Mouse (Mus musculus): Measurements from ENCODE around the gene Acss1.
A peak's percentile ranks its signal among the peaks of the same experiment; 100 is the strongest.

Acss1 gene

DNA sequence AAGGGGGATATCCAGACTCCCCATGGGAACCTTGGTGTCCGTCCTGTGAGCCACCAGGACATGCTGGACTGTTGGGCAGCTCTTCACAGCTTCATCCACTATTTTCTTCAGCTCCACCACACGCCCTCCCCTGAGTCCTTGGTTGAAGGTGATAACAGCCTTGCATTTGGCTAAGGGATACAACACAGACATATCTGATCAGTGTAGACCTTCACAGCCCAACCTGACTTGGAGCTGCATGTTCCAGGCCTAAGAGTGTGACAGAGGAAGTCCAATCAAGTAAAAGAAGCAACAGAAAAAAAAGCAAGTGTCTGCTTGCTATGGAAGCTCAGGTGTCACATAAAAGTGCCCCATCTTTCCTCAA, 29.9 kb downstream of the Acss1 start:
- no peak for DNase-seq (ENCODE audit: low read depth)

DNA sequence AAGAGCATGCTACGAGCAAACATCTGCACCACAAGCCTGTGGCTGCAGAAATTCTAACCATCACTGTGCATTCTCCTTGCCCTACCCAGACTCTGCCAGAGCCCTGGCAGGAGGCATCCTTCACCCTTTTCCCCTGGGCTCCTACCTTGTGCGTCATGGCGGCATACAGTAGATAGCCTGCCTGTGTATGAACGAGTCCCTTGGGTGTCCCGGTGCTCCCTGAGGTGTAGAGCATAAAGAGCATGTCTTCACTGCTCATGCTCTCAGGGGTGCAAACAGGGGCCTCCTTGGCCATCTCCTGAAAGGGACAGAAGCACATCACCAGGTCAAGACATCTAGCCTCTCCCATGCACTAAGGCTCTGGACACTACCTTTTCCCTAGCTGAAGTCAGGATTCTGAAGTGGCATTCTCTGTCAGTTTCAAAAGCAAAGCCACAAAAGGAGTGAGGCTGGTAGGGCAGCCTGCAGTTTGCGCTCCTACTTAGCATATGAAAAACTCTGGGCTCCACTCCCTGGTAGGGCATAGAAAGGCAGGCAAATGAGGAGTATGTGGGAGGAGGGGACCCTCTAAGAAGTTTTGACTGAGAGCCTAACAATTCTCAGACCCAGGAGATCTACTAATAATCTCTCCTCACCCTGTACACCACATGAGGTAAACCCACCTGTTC, 30.5 kb downstream of the Acss1 start:
- no peak for DNase-seq (ENCODE audit: low read depth)

DNA sequence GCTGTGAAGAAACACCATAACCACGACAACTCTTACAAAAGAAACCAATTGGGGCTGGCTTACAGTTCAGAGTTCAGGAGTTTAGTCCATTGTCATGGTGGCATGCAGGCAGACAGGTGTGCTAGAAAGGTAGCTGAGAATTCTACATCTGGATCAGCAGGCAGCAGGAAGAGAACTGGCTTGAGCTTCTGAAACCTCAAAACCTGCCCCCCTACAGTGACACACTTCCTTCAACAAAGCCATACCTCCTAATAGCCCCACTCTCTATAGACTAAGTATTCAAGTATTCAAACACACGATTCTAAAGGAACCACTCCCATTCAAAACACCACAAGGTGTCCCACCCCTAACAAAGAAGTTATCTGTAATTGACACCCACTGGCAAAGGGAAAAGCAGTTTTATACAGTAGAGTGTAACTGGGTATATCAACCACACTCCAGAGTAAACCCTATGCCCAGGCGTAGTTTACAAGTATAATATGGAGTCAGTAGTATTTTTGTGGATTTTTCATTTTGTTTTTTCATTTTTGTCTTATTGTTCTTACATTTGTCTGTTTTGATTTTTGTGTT, 32.3 kb downstream of the Acss1 start:
- DNase-seq (ENCODE audit: low read depth), result no peak

DNA sequence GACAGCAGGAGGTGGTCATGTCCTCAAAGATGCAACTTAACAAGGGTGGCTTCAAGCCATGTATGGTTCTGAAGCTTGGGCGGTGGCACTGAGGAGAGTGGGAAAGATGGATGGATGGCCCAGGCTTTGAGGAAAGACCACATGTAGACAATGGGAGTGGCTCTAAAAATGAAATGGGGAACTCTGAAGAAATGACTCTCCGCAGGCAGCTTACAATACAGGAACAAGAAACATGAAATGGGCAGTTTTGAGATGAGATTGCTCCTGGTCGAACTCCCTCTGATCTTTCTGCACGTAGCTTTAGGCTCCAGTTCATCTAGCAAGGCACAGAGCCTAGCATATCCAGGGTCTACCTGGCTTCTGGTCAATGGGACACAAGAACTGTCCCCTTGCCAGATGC, 39.0 kb downstream of the Acss1 start:
- no peak for DNase-seq (ENCODE audit: low read depth)

DNA sequence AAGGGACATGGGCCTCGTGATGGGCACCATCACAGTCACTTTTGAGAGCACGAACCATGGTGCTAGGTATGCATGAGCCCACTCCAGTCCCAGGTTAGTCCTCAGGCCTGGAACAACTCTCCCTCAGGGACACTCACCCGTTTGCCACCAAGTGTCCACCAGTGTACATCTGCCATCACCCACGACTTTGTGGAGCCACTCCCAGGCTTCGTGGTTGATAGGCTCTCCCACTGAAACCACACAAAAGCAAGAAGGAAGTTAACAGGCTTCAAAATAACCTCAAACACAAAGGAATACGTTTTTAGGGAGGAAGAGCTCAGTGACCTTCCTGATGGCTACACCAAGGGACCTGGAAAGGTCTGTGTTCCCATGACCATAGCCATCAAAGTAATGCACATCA, 41.2 kb downstream of the Acss1 start:
- no peak for DNase-seq (ENCODE audit: low read depth)

DNA sequence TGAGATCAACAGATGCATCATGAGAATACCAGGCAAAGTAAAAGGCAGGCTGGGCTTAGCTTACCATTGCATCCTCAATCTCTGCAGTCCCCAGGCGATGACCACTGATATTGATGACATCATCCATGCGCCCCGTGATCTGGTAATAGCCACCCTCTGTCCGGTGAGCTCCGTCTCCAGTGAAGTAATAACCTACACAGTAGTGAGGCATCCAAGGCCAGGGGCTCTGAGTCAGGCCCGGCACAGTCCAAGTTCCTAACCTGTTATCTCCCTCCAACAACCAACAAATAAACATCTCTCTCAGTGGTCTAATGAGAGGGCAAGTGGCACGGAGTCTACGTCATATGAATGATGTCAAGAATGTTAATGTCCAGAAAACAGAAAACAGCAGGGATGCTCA, 43.4 kb downstream of the Acss1 start:
- DNase-seq (ENCODE audit: low read depth), result no peak

DNA sequence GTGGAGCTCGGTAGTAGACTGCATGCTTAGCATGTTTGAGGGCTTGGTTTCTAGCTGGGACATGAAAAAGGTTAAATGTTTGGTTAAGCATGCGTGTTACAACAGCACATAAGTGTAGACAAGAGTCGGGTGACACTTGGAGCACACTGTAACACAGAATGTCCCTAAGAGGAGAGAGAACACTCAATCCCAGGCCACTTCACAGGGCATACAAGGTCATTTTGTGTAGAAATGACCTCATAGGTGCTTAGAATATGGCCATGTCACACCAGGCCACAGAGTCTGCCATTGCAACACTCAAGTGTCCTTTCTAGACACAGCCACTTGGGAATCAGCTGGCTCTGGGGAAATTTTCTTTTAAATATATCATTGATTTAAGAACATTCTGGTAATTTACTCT, 44.3 kb downstream of the Acss1 start:
- DNase-seq (ENCODE audit: low read depth), result no peak

DNA sequence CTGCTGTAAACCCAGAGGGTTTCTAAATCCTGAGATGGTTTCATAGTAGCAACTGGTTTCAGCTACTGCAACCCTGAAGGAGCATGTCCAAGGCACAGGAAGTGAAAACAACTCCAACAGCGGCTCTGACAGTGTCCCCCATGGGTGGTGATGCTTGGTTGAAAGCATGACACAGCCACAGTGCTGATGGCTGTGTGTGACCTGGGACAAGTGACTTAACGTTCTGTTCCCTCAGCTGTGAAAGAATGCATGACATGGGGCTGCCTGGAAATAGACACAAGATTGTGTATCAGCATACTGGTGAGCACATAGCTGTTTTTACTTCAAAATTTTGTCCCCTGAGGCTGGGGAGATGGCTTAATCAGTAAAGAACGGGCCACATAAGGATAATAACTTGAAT, 46.6 kb downstream of the Acss1 start:
- no peak for DNase-seq (ENCODE audit: low read depth)

DNA sequence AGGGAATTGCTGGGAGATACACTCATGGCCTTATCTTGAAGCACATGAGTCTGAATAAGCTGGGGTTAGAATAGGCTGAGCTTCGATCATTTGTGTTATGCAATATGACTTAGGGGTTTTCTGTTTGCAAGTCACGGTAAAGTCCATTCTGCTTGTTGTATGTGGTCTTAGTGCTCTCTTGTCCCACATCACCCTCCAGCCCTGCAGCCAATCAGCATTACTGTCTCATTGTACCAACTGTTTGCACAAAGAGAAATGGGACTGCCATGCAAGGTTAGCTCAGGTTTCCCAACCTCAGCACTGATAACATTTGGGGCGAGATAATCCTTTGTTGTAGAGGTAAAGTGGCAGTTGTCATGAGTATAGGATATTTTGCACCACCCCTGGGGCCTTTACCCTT, 58.2 kb downstream of the Acss1 start:
- DNase-seq (ENCODE audit: low read depth), result no peak

DNA sequence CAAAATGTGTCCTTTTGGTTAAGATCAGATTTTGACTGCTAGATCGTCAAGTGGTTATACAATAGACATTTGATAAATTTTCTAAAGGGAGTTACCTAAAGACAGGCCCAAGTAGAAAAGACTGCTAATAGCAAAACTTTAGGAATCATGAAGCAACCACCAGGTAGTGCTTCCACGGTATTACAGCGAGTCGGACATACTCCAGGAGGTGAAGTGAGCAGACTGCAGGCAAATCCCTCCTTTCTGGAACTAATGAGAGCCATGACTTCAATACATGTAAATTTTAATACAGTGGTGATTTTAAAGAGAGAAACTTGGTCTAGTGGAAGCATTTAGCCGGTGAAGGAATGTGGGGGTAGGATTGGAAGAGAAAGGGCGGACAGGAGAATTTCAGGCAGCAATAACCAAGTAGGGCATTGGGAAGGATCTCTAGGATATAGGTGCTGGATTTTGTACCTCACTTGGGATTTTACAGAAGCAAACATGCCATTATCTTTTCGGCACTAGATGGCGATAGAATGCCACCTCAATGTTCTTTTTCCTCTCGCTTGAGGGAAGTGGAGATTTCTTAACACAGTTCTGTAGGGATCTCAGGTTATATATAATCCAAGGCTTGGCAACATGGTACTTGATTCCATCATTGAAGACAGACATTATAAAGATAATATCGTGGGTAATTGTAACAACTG, 59.3 kb downstream of the Acss1 start:
- peak; percentile 52 for DNase-seq (ENCODE audit: low read depth)

DNA sequence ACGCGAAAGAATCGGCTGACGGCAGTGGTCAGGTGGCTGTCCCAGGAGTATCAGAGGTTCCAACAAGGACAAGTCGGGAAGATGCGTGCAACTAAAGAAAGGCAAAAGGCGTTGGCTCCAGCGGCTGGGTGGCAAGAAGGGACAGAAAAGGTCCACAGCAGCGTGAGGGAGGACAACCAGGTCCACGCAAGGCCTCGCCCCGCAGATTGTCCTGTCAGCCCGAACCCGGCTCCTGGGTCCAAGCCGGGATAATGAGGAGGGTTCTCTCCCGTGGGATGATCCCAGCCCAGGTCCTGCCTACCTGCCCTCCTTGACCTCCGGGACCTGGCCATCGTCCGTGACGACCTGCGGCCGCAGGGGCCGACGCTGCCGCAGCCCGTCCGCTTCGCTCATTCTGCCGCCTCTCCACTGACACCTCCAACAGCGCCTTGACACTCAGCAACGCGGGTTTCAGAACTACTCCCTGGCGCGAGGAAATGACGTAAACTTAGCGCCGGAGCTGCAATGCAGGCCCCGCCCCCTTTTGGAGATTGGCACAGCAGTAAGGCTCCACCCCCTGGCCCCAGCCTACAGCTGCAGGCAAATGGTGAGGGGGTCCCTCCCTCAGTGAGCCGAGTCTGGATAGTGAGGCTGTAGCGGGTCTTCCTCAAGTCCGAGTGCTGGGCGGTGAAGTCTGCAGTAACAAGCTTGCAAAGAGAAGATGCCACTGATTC, 60.1 kb downstream of the Acss1 start, which contains the start of gene Apmap:
Apmap (minus strand) TSS at position 481 of the 713 bp plus-strand sequence.
- peak; percentile 77 for DNase-seq (ENCODE audit: low read depth)

DNA sequence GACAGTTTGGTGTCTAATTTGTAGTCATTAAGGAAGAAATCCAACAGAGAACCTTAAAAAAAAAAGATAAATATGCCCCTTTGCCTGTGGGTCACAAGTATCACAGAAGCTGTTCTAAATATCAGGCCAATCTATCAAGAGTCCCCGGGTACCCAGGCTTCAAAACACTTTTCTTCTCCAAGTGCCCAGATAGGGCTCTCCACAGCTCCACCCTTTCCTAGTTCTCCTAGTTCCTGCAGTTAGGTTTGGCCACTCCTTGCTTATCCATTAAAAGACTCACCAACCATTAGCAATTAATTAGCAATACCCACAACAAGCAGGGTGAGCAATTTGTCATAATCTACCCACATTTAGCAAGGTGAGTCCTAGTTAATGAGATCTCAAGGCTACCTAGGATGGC, 61.2 kb downstream of the Acss1 start:
- no peak for DNase-seq (ENCODE audit: low read depth)

DNA sequence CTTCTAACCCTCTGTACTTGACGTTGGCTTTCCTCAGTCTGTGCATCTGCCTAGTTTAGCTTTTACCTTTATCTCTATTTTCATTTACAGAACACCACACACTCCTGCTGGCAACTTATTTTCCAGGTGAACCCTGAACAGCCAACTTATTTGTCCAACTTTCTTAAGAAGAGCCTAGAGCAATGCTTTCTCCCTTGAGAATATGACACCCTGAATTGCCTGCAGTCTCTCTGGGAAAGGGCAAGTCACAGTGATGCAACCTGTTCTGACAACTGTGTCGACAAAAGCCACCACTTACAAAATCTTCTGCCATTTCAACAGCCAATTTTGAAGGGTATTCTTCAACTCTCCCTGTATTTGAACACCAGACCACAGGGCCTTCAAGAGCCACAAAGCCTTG, 63.5 kb downstream of the Acss1 start:
- DNase-seq (ENCODE audit: low read depth), result no peak

DNA sequence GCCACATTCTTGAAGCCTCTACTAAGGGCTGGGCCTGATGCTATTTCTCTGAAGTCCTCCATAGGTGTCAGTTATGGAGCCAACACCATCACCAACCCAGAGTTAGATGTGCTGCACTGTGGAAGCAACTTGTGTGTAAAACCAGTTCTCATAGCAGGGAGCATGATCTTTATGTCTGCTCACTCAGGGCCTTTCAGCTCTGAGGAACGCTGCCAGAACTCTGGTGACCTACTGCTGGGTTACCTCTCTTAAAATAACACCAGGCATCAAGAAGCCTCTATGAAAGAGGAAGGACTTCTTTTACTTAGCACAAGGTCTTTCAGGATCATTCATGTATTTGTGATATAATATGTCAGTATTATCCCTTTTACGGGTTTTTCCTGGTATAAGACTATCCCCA, 66.1 kb downstream of the Acss1 start:
- DNase-seq (ENCODE audit: low read depth), result no peak

DNA sequence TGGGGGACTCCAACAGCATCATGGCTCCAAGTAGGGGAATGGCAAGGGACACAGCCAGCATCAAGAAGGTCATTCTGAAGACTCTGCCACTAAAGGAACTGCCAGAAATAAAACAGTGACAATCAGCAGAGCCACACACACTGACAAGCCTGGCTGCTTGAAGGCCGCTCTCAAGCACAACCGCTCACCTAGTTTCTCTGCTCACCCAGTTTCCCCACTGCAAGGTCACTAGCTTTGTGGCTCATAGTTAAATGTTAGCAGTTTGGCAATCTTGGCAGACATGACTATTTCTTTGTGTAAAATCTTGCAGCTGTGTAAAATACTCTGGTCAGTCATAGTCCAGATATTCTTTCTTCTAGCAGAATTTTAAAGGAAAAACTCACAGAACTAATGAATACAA, 68.0 kb downstream of the Acss1 start:
- no peak for DNase-seq (ENCODE audit: low read depth)

DNA sequence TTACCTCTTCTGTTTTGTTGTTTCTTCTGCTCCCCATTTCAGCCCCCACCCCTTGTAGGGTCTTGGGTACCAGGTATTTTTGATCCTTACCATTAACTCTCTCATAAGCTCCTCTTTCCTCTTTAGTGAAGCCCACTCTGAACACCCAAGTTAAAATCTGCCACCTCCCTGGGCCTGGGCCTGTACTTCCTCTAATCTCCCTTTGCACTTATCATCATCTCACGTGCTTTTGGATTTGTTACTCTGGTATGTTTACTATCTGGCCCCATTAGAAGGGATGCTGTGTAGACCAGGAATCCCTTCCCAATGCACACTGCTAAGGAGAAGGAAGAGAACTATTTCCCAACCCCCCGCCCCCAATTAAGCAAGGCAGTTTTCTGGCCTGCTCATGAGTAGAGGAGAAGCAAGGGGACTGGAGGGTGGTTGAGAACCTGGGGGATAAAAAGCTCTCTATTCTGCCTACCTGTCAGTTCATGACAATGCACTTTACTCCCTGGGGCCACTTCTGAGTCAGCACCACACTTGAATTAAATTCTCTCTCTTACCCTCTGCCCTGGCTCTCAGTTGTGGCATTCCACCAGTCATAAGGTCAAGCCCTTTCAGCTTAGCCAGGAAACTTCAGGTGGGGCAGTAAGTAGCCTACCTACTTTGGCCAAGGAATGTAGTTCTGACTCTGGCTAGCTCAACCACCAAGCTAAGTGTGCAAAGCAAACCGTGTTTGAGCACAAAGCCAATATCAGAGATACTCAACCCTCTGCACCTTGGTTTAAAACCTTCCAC, 72.7 kb downstream of the Acss1 start:
- no peak for DNase-seq (ENCODE audit: low read depth)

DNA sequence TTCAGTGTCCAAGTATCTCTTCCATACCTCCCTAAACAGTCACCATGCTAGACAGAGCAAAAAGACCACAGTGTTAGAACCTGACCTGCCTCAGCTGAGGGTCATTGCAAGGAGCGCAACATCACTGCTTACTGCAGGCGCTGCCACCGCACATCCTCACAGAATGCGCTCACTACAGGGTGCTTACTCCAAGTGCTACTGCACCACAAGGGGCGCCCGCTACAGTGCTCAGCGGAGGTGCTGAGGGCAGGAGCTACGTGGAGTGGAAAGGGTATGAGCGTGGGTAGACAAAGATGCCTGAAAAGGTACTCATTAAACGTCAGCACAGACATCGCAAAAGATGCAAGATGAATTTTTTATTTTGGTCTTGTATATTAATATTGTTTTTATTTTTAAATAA, 79.2 kb downstream of the Acss1 start:
- no peak for DNase-seq (ENCODE audit: low read depth)

DNA sequence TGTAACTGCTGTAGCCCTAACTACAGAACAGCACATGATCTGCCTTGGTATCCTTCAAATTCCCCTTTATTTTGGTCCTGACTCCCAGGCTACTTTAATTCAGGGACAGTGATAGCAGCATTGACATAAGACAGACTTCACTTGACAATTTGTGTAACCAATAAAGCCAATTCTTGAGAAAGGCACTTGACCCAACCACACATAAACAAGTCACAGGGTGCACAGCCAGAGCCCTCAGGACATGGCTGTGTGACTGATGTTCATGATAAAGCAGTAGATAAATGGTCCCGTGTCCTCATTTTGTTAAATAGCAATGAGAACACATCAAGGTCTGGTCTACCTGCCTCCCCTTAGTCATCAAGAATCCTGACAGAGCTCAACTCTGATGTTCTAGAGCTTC, 88.7 kb downstream of the Acss1 start:
- DNase-seq (ENCODE audit: low read depth), result no peak

DNA sequence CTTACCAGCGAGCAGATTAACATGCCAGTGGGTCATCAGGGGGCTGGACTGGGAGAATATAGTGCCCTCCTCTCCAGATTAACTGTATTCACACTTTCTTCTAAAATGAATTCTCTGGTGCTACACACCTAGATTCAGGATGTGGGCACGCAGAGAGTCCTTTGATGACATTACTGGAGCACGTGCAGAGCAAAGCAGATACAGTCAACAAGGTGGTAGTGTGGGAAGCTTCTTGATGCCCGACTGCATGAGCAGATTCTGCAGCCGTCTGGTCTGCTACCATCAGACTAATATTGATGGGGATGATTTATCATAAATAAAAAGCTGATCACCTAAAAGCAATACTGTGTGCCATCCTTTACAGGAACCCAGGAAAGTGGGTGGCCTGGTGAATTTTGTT, 89.7 kb downstream of the Acss1 start:
- DNase-seq (ENCODE audit: low read depth), result no peak

DNA sequence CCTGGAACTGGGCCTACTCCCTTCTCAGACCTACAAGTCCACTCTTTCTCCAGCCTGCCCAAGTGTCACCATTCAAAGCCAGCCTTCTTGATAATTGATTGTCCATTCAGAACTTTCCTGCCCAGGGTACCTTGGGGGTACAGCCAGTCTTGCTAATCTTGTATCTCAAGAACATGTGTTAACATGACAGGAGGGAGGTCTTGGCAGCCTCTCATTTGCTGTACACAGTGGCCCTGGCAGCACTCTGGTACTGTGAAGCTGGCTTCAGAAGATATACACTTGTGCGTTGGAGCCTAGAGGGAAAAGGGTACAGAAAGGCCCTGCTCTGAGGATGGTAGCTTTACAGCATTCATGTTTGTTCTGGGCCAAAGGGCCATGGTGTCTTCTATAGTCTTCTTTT, 92.0 kb downstream of the Acss1 start:
- no peak for DNase-seq (ENCODE audit: low read depth)

DNA sequence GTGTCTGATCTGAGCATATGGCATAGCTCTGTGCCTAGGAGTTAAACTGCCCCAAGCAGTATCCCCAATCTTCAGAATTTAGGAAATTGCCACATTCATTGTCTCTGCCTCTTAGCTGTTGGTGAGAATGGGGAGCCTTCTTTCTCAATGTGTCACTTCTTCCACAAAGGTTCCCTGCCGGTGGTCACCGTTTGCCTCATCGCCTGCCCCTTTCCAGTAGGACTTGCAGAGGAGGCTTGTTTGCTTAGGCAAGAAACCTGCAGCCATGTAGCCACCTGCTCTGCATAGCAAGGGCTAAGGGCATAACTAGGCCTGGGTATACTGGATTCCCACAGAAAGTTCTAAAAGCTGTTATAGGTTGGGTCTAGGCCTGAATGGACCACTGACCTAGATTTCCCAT, 95.8 kb downstream of the Acss1 start:
- no peak for DNase-seq (ENCODE audit: low read depth)

DNA sequence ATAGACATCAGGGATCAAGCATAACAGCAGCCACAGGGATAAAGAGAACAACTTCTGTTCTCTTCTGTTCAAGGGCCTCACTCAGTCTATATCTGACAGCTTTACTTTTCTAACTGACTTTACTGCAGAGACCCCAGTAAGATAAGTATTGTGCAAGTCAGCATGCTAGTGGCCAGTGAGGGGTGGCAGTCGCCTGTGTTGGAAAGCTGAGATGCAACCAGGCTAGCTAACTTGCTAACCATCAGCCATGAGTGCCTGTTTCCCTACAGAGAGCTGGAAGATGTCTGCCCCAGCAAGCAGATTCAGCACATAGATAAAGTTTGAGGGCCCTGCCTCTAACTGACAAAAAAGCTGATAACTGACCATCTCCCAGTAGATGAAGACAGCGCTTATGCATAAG, 97.5 kb downstream of the Acss1 start:
- DNase-seq (ENCODE audit: low read depth), result no peak
